Mouse (Mus musculus): Measurements from ENCODE around the gene Pex6. TPM values are rescaled to one million over a fixed set of nuclear protein-coding genes. Genes with fewer than 3 reads are reported as not detected.
A peak's percentile ranks its signal among the peaks of the same experiment; 100 is the strongest.

Gene Pex6
- polyA plus RNA-seq, 1 experiment from 2014 or later: 11.6 TPM

DNA sequence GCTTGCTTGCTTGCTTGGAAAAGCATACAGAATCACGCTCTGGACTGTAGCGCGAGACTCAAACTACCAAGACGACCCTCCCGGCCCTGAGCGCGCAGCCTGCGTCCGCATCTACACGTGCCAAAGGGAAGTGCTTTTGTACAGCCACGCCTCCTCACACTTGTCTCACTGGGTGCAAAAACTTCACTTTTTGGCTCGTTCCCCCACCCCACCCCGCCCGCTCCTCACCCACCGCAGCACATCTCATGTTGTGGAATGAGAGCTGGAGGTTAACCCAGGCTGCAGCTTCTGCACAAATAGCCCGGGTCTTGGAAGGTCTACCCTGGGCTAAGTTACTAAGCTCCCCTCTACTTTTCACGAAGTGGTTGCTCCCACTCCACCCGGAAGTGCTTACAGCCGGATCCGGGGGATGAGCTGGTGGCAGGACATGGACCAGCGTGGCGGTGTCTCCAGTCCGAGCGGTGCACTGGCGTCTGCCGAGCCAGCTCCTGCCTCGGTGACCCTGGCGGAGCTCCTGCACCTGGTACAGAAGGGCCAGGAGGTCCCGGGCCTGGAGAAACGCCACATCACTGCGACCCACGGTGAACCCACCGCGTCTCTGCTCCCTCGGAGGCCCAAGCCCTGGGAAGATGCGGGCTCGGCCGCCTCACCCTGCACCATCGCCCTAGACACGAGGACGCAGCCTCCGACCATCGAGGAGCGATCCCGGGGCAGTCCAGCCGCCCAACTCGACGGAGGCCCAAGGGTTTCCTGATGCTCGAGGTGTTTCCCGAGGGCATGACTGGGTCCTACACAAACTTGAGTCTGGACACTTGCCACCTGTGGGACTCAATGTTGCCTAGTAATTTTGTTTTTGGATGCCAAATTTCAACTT, 61.4 kb downstream of the Pex6 start, which contains the start of gene 2310039H08Rik:
2310039H08Rik (plus strand) TSS at position 232 of the 874 bp plus-strand sequence.
- under 1% methylated on average over 50 of the region's 50 CpGs for WGBS (ENCODE audit: insufficient replicate concordance)
- peak; percentile 85 for ATAC-seq
- peak; percentile 85 for DNase-seq
- Histone ChIP-seq H3K9me3 (ENCODE audit: low read length) (no peaks in the 10 kb centered on the region), H3K4me3 (ENCODE audit: low read depth, low read length) (peak within 1 kb of the TSS; percentile 80), H3K4me1 (ENCODE audit: insufficient read depth) (peaks cover 19% of the 10 kb centered on the region), H3K9ac (replicated peaks) (peak within 1 kb of the TSS; percentile 90), H3K27ac (ENCODE audit: low read depth) (peak within 1 kb of the TSS; percentile 90), H3K27me3 (ENCODE audit: insufficient read depth, low read length) (no peaks in the 10 kb centered on the region), H3K4me2 (ENCODE audit: low read depth, low read length) (peak within 1 kb of the TSS; percentile 90), H3K36me3 (replicated peaks; ENCODE audit: insufficient read depth, low read length) (peaks cover 20% of the 10 kb centered on the region)
- TF ChIP-seq EP300 (IDR thresholded peaks at IDR 0.05; ENCODE audit: low read depth) (no peak), CTCF (IDR thresholded peaks at IDR 0.05; ENCODE audit: low read depth) (no peak; the same call in 1 of the 2 replicates)

DNA sequence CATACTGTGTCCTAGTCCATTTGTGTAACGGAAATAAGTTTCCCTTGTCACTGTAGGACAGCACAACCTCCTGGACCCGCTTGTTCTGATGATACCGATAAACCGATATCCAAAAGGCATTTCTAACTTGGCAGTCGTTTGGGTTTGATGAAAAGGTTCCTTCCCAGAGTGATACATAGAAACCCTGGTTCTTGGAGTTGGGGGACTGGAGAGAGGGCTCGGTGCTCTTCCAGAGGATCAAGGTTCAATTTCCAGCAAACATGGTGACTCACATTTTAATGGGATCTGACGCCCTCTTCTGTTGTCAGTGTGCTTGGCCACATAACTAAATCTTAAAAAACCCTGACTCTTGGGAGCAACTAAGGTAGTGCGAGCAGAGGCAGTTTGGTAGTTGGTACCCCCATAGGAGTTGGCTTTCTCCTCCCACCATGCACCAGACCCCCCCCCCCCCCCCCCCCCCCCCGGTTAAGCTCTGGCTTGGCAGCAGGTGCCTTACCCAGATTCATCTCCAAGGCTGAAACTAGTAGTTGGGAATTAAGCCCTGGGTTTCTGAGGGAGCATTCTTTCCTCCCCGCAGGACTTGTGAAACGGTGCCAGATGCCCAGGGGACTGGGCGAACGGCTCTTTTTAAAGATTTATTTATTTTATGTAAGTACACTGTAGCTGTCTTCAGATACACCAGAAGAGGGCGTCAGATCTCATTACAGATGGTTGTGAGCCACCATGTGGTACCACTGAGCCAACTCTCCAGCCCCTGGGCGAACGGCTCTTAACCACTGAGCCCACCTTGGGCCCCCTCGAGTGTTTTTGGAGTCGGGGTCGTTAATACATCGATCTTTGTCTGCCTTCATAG, 62.2 kb downstream of the Pex6 start:
- DNase-seq (peak; percentile 54), ATAC-seq (peak; percentile 27; the same call in 1 of the 2 replicates)
- Histone ChIP-seq H3K4me1 (ENCODE audit: insufficient read depth) (peaks cover 17% of the 10 kb centered on the region), H3K9me3 (ENCODE audit: low read length) (no peaks in the 10 kb centered on the region), H3K4me2 (ENCODE audit: low read depth, low read length) (peak overlapping the region; percentile 90), H3K27me3 (ENCODE audit: insufficient read depth, low read length) (no peaks in the 10 kb centered on the region), H3K4me3 (ENCODE audit: low read depth, low read length) (peak overlapping the region; percentile 80), H3K36me3 (replicated peaks; ENCODE audit: insufficient read depth, low read length) (peaks cover 27% of the 10 kb centered on the region), H3K9ac (replicated peaks) (peak overlapping the region; percentile 90), H3K27ac (ENCODE audit: low read depth) (peak overlapping the region; percentile 90)
- 9% methylated on average over 19 of the region's 20 CpGs for WGBS (ENCODE audit: insufficient replicate concordance)
- TF ChIP-seq CTCF (IDR thresholded peaks at IDR 0.05; ENCODE audit: low read depth) (peak; percentile 45), EP300 (IDR thresholded peaks at IDR 0.05; ENCODE audit: low read depth) (no peak)

DNA sequence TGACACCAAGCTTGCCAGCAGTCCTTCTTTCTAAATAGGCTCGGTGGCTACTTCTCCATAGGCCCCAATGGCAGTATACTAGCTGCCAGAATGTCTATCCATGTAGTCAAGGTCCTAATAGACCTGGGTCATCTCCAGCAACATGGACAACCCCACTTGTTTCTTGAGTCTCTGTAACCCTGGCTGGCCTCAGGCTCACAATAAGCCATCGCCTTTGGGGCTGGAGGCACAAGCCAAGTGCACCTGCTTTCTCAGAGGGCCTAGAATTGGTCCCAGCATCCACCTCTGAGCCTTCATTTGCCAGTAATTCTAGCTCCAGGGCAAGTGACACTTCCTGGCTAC, 62.8 kb downstream of the Pex6 start:
- H3K9ac ChIP-seq (replicated peaks): peak overlapping the region; percentile 90; the same call in 1 of the 2 replicates
- peak overlapping the region; percentile 90; the same call in 1 of the 2 replicates for H3K4me2 ChIP-seq (ENCODE audit: low read depth, low read length)
- ATAC-seq: no peak
- no peaks in the 10 kb centered on the region for H3K27me3 ChIP-seq (ENCODE audit: insufficient read depth, low read length)
- WGBS (ENCODE audit: insufficient replicate concordance): 44% methylated on average over 2 of the region's 2 CpGs
- 0 out of 2 replicates have a peak overlapping the region, but pooled peaks have one; percentile 80 for H3K4me3 ChIP-seq (ENCODE audit: low read depth, low read length)
- TF ChIP-seq CTCF (IDR thresholded peaks at IDR 0.05; ENCODE audit: low read depth): no peak
- TF ChIP-seq EP300 (IDR thresholded peaks at IDR 0.05; ENCODE audit: low read depth): no peak
- H3K36me3 ChIP-seq (replicated peaks; ENCODE audit: insufficient read depth, low read length): peaks cover 33% of the 10 kb centered on the region
- no peak for DNase-seq
- peaks cover 17% of the 10 kb centered on the region for H3K4me1 ChIP-seq (ENCODE audit: insufficient read depth)
- H3K27ac ChIP-seq (ENCODE audit: low read depth): peak overlapping the region; percentile 49
- H3K9me3 ChIP-seq (ENCODE audit: low read length): no peaks in the 10 kb centered on the region

DNA sequence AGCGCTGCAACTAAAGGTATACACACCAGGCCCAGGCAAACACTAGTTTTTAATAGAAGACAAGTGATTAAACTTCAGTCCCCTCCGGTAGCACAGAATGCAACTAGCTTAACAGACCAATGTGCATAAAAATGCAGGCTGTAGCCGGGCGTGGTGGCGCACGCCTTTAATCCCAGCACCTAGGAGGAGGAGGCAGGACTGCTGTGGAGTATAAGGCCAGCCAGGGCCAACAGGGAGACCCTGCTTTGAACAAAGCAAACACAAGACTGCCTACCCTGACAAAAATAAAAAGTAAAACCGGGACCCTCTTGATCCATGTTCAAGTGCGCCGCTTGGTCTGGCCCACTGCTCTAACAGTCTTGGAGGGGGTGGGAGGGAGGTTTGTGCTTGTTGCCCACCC, 63.8 kb downstream of the Pex6 start:
- H3K9ac ChIP-seq (replicated peaks): no peak overlapping the region
- H3K36me3 ChIP-seq (replicated peaks; ENCODE audit: insufficient read depth, low read length): peaks cover 42% of the 10 kb centered on the region
- H3K4me1 ChIP-seq (ENCODE audit: insufficient read depth): peaks cover 17% of the 10 kb centered on the region
- H3K27me3 ChIP-seq (ENCODE audit: insufficient read depth, low read length): no peaks in the 10 kb centered on the region
- H3K4me2 ChIP-seq (ENCODE audit: low read depth, low read length): no peak overlapping the region
- 90% methylated on average over 9 of the region's 9 CpGs for WGBS (ENCODE audit: insufficient replicate concordance)
- no peak overlapping the region for H3K4me3 ChIP-seq (ENCODE audit: low read depth, low read length)
- DNase-seq: no peak
- no peak overlapping the region for H3K27ac ChIP-seq (ENCODE audit: low read depth)
- no peaks in the 10 kb centered on the region for H3K9me3 ChIP-seq (ENCODE audit: low read length)
- TF ChIP-seq CTCF (IDR thresholded peaks at IDR 0.05; ENCODE audit: low read depth) (no peak), EP300 (IDR thresholded peaks at IDR 0.05; ENCODE audit: low read depth) (no peak)
- ATAC-seq: no peak

Other genes with a start within 250 kb of the Pex6 start
- gene Ttbk1, start 223.8 kb upstream of the Pex6 start, polyA plus RNA-seq (2015; fragmentation: Nextera tagmentation; extraction: Ambion mirVana): not detected in 2 replicates
- 7.4 and 8.6 TPM in 2 replicates for gene Dnph1, start 214.8 kb upstream of the Pex6 start, polyA plus RNA-seq (2015; fragmentation: Nextera tagmentation; extraction: Ambion mirVana)
- 1.0 and 1.3 TPM in 2 replicates for gene Cul9, start 165.1 kb upstream of the Pex6 start, polyA plus RNA-seq (2015; fragmentation: Nextera tagmentation; extraction: Ambion mirVana)
- 1.3 and 1.9 TPM in 2 replicates for gene Srf, start 155.3 kb upstream of the Pex6 start, polyA plus RNA-seq (2015; fragmentation: Nextera tagmentation; extraction: Ambion mirVana)
- gene Ptk7, start 82.0 kb upstream of the Pex6 start, polyA plus RNA-seq (2015; fragmentation: Nextera tagmentation; extraction: Ambion mirVana): 3.0 and 3.5 TPM in 2 replicates
- 10.7 and 12.6 TPM in 2 replicates for gene Klc4, start 65.4 kb upstream of the Pex6 start, polyA plus RNA-seq (2015; fragmentation: Nextera tagmentation; extraction: Ambion mirVana)
- gene Mrpl2, start 65.2 kb upstream of the Pex6 start, polyA plus RNA-seq (2015; fragmentation: Nextera tagmentation; extraction: Ambion mirVana): 75.2 and 79.3 TPM in 2 replicates
- gene Cul7, start 61.1 kb upstream of the Pex6 start, polyA plus RNA-seq (2015; fragmentation: Nextera tagmentation; extraction: Ambion mirVana): 5.2 and 6.2 TPM in 2 replicates
- 28.1 and 28.2 TPM in 2 replicates for gene Rrp36, start 37.1 kb upstream of the Pex6 start, polyA plus RNA-seq (2015; fragmentation: Nextera tagmentation; extraction: Ambion mirVana)
- 52.3 and 56.9 TPM in 2 replicates for gene Mea1, start 32.7 kb upstream of the Pex6 start, polyA plus RNA-seq (2015; fragmentation: Nextera tagmentation; extraction: Ambion mirVana)
- 60.0 and 63.0 TPM in 2 replicates for gene Klhdc3, start 30.5 kb upstream of the Pex6 start, polyA plus RNA-seq (2015; fragmentation: Nextera tagmentation; extraction: Ambion mirVana)
- 11.2 and 12.5 TPM in 2 replicates for gene Ppp2r5d, start 6.4 kb upstream of the Pex6 start, polyA plus RNA-seq (2015; fragmentation: Nextera tagmentation; extraction: Ambion mirVana)
- gene Gnmt, start 17.7 kb downstream of the Pex6 start, polyA plus RNA-seq (2015; fragmentation: Nextera tagmentation; extraction: Ambion mirVana): 707 and 780 TPM in 2 replicates
- 23.0 and 24.1 TPM in 2 replicates for gene Cnpy3, start 40.8 kb downstream of the Pex6 start, polyA plus RNA-seq (2015; fragmentation: Nextera tagmentation; extraction: Ambion mirVana)
- 0.11 and 0.14 TPM in 2 replicates for gene Ptcra, start 52.2 kb downstream of the Pex6 start, polyA plus RNA-seq (2015; fragmentation: Nextera tagmentation; extraction: Ambion mirVana)
- 192 and 213 TPM in 2 replicates for gene 2310039H08Rik, start 61.2 kb downstream of the Pex6 start, polyA plus RNA-seq (2015; fragmentation: Nextera tagmentation; extraction: Ambion mirVana)
- 63.6 and 64.1 TPM in 2 replicates for gene Rpl7l1, start 71.2 kb downstream of the Pex6 start, polyA plus RNA-seq (2015; fragmentation: Nextera tagmentation; extraction: Ambion mirVana)
- gene Bicral, start 147.0 kb downstream of the Pex6 start, polyA plus RNA-seq (2015; fragmentation: Nextera tagmentation; extraction: Ambion mirVana): 1.8 and 1.9 TPM in 2 replicates
- 24.1 and 30.1 TPM in 2 replicates for gene Tbcc, start 179.2 kb downstream of the Pex6 start, polyA plus RNA-seq (2015; fragmentation: Nextera tagmentation; extraction: Ambion mirVana)
- not detected in 2 replicates for gene Prph2, start 199.0 kb downstream of the Pex6 start, polyA plus RNA-seq (2015; fragmentation: Nextera tagmentation; extraction: Ambion mirVana)